Mouse (Mus musculus) heart, postnatal 0 days (tissue): ENCODE data around the gene Prdm16.

ENCODE experiments used
- CTCF ChIP-seq: IDR thresholded peaks from 2 replicates; pipeline ENCODE4 v1.5.1; 2016; ENCODE audit warnings: antibody characterized with exemption, control low read depth, low read depth
- EP300 ChIP-seq: IDR thresholded peaks from 2 replicates; pipeline ENCODE4 v1.6.1; 2016; ENCODE audit warnings: antibody characterized with exemption, low read depth

GRCm38 (mm10) chr4:154674966-154675365 is 38.3 kb upstream of the Prdm16 start:
- TF ChIP-seq CTCF (no peak), EP300 (no peak)
